Mouse (Mus musculus): Measurements from ENCODE around the gene Vmn1r233. TPM values are rescaled to one million over a fixed set of nuclear protein-coding genes. Genes with fewer than 3 reads are reported as not detected.

Gene Vmn1r233
- polyA plus RNA-seq, 1 experiment from 2014 or later: not detected

GRCm38 (mm10) chr17:20946636-20947035, 49.6 kb downstream of the Vmn1r233 start:
- Histone ChIP-seq H3K4me3 (ENCODE audit: low read depth, low read length) (peak overlapping the region; percentile 58), H3K36me3 (ENCODE audit: control insufficient read depth, insufficient read depth, low read length) (peaks cover 5% of the 10 kb centered on the region; the same call in 1 of the 2 replicates), H3K27ac (replicated peaks; ENCODE audit: low read depth, low read length) (no peak overlapping the region), H3K9ac (ENCODE audit: low read depth, low read length) (peak overlapping the region; percentile 81), H3K4me2 (ENCODE audit: low read depth, low read length) (peak overlapping the region; percentile 87), H3K27me3 (replicated peaks; ENCODE audit: control insufficient read depth, insufficient read depth, low read length) (no peaks in the 10 kb centered on the region), H3K9me3 (ENCODE audit: control insufficient read depth, low read length) (no peaks in the 10 kb centered on the region), H3K4me1 (ENCODE audit: control insufficient read depth, insufficient read depth, low read length) (peaks cover 15% of the 10 kb centered on the region)
- DNase-seq (ENCODE audit: low spot score) (no peak), ATAC-seq (ENCODE audit: low read depth) (no peak)

GRCm38 (mm10) chr17:20946026-20946565, 50.2 kb downstream of the Vmn1r233 start:
- Histone ChIP-seq H3K4me1 (ENCODE audit: control insufficient read depth, insufficient read depth, low read length) (peaks cover 15% of the 10 kb centered on the region), H3K36me3 (ENCODE audit: control insufficient read depth, insufficient read depth, low read length) (0 out of 2 replicates have a peak, but pooled peaks cover 1% of the 10 kb centered on the region), H3K9me3 (ENCODE audit: control insufficient read depth, low read length) (no peaks in the 10 kb centered on the region), H3K27ac (replicated peaks; ENCODE audit: low read depth, low read length) (peak overlapping the region; percentile 99), H3K27me3 (replicated peaks; ENCODE audit: control insufficient read depth, insufficient read depth, low read length) (no peaks in the 10 kb centered on the region), H3K9ac (ENCODE audit: low read depth, low read length) (peak overlapping the region; percentile 81), H3K4me2 (ENCODE audit: low read depth, low read length) (peak overlapping the region; percentile 87), H3K4me3 (ENCODE audit: low read depth, low read length) (peak overlapping the region; percentile 58)
- ATAC-seq (ENCODE audit: low read depth): no peak
- DNase-seq (ENCODE audit: low spot score): peak; percentile 3
- 0% methylated on average over 13 of the region's 13 CpGs for WGBS

DNA sequence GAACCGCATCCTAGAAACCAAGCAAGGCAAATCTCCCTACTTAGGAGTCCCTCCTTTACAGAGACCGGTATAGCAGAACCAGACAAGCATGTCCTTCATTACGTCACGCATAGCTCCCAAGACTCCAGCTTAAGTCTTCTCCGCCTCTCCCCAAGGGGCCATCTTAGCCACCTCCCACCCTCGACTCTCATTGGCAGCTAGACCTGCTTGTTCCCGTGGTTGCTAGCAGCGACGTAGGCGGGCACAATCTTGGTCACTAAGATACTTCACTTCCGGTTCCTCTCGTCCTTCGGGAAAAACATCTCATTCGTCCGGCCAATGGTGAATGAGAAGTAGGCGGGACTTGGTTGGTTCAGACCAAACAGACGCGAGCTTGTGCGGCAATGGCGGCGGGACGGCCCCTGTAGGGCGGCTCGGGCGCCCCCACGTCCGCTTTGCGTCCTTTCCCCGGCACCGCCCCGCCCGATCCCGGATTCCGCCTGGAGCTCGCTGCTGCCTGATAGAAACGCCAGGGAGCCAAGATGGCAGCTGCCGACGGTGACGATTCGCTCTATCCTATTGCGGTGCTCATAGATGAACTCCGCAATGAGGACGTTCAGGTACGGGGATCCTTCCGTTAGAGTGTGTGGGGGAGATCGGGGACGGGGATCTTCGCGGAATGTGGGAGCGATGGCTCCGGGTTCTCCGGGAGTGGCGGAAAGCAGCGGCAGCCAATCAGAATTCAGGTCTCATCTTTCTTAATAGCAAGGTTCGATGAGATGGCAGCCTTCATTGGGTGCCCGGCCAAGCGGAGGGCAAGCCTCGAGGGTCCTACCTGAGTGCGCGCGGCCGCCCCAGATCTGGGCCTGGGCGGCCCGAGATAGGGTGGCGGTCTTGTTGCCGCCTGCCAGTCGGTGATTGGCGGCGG, 51.0 kb downstream of the Vmn1r233 start, which contains the start of gene Ppp2r1a:
Gene Ppp2r1a (plus strand): TSS at position 327 of the 907 bp plus-strand sequence.
- peak; percentile 98 for ATAC-seq (ENCODE audit: low read depth)

DNA sequence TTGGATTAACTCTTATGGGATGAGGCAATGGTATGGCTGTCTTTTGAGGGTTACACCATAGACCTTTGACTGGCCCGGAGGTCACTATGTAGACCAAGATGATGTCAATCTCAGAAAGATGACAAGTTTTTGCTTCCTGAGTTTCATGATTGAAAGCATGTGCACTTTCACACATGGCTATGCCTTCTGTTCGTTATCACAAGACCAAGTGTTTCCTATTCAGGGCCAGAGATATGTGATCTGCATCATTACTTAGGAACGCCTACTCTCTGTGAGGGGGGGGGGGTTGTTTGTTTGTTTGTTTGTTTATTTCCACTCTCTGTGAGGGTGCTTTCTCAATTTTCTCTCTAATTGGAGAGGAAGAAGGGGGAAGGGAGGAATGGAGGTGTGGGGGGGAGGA, 52.0 kb downstream of the Vmn1r233 start:
- peak overlapping the region; percentile 76 for H3K9ac ChIP-seq (ENCODE audit: low read depth, low read length)
- H3K4me2 ChIP-seq (ENCODE audit: low read depth, low read length): peak overlapping the region; percentile 67
- no peaks in the 10 kb centered on the region for H3K27me3 ChIP-seq (replicated peaks; ENCODE audit: control insufficient read depth, insufficient read depth, low read length)
- peak overlapping the region; percentile 97 for H3K27ac ChIP-seq (replicated peaks; ENCODE audit: low read depth, low read length)
- 37% methylated on average over 3 of the region's 3 CpGs for WGBS
- no peaks in the 10 kb centered on the region for H3K9me3 ChIP-seq (ENCODE audit: control insufficient read depth, low read length)
- DNase-seq (ENCODE audit: low spot score) (peak; percentile 2), ATAC-seq (ENCODE audit: low read depth) (no peak)
- peak overlapping the region; percentile 58 for H3K4me3 ChIP-seq (ENCODE audit: low read depth, low read length)
- peaks cover 15% of the 10 kb centered on the region for H3K4me1 ChIP-seq (ENCODE audit: control insufficient read depth, insufficient read depth, low read length)
- H3K36me3 ChIP-seq (ENCODE audit: control insufficient read depth, insufficient read depth, low read length): no peaks in the 10 kb centered on the region

More for the DNA sequence above, 51.0 kb downstream of the Vmn1r233 start, which contains the start of gene Ppp2r1a:
- peak; percentile 100 for DNase-seq (ENCODE audit: low spot score)
- Histone ChIP-seq H3K36me3 (ENCODE audit: control insufficient read depth, insufficient read depth, low read length) (no peaks in the 10 kb centered on the region), H3K9ac (ENCODE audit: low read depth, low read length) (peak within 1 kb of the TSS; percentile 81), H3K27ac (replicated peaks; ENCODE audit: low read depth, low read length) (peak within 1 kb of the TSS; percentile 99), H3K4me3 (ENCODE audit: low read depth, low read length) (peak within 1 kb of the TSS; percentile 58), H3K9me3 (ENCODE audit: control insufficient read depth, low read length) (no peaks in the 10 kb centered on the region), H3K4me2 (ENCODE audit: low read depth, low read length) (peak within 1 kb of the TSS; percentile 87), H3K4me1 (ENCODE audit: control insufficient read depth, insufficient read depth, low read length) (peaks cover 15% of the 10 kb centered on the region), H3K27me3 (replicated peaks; ENCODE audit: control insufficient read depth, insufficient read depth, low read length) (no peaks in the 10 kb centered on the region)
- WGBS: under 1% methylated on average over 60 of the region's 69 CpGs

Other genes starting within 250 kb of the Vmn1r233 start
- not detected in 2 replicates for gene Vmn1r228, start 210.3 kb downstream of the Vmn1r233 start, polyA plus RNA-seq (2014; fragmentation: Nextera tagmentation; extraction: Ambion mirVana)
- 0.07 TPM in 1 of 2 replicates, not detected in the other for gene Vmn1r229, start 184.9 kb downstream of the Vmn1r233 start, polyA plus RNA-seq (2014; fragmentation: Nextera tagmentation; extraction: Ambion mirVana)
- gene Vmn1r230, start 156.0 kb downstream of the Vmn1r233 start, polyA plus RNA-seq (2014; fragmentation: Nextera tagmentation; extraction: Ambion mirVana): not detected in 2 replicates
- gene Vmn1r231, start 91.4 kb downstream of the Vmn1r233 start, polyA plus RNA-seq (2014; fragmentation: Nextera tagmentation; extraction: Ambion mirVana): not detected in 2 replicates
- not detected in 2 replicates for gene Vmn1r232, start 76.8 kb downstream of the Vmn1r233 start, polyA plus RNA-seq (2014; fragmentation: Nextera tagmentation; extraction: Ambion mirVana)
- gene Ppp2r1a, start 51.2 kb downstream of the Vmn1r233 start, polyA plus RNA-seq (2014; fragmentation: Nextera tagmentation; extraction: Ambion mirVana): 335 and 378 TPM in 2 replicates
- 15.2 and 18.5 TPM in 2 replicates for gene Zfp160, start 12.4 kb upstream of the Vmn1r233 start, polyA plus RNA-seq (2014; fragmentation: Nextera tagmentation; extraction: Ambion mirVana)
- gene Vmn1r234, start 229.6 kb upstream of the Vmn1r233 start, polyA plus RNA-seq (2014; fragmentation: Nextera tagmentation; extraction: Ambion mirVana): not detected in 2 replicates